Mouse (Mus musculus) bone marrow, adult 2 months (tissue): ENCODE data around the gene Arhgef28.

Source experiments
- CTCF ChIP-seq: fragments of 200-500 bp; IDR thresholded peaks from 2 replicates; pipeline ENCODE4 v1.5.1; 2011; ENCODE audit warnings: low read length, control low read depth; ENCODE audit not compliant: control insufficient read depth, insufficient read depth
- POLR2A ChIP-seq: fragments of 200-500 bp; IDR thresholded peaks from 2 replicates; pipeline ENCODE4 v1.6.1; 2011; ENCODE audit warnings: low read depth, mild to moderate bottlenecking, control low read depth, low read length, borderline replicate concordance; ENCODE audit not compliant: control insufficient read depth

DNA sequence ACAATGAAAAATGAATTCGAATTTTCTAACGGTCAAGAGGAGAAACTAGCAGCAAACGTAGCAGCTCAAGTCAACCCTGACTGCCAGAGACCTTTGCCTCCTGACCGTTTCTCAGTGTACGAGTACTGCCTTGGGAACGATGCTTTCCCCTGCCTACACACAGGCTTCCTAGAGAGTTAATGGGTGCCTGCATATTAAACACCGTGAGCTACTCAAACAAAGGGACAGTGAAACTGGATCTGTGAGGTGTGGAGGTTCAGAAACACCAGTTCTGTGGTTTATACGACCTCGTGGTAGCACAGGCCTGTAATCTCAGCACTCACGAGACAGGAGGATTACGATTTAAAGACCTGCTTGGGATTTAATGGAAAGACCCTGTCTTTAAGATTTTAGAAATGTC lies 33.9 kb downstream of the Arhgef28 start:
- no peak for TF ChIP-seq CTCF
- TF ChIP-seq POLR2A: no peak
